Mouse (Mus musculus): ENCODE measurements around the gene Olfr1176. TPM values are rescaled to one million over a fixed set of nuclear protein-coding genes. Genes with fewer than 3 reads are reported as not detected.

Olfr1176 gene
- not detected for polyA plus RNA-seq (2014; fragmentation: Illumina TruSeq; extraction: RNeasy Lipid Tissue Mini Kit (QIAGEN cat#74804); ENCODE audit: low read depth, low replicate concordance)

DNA sequence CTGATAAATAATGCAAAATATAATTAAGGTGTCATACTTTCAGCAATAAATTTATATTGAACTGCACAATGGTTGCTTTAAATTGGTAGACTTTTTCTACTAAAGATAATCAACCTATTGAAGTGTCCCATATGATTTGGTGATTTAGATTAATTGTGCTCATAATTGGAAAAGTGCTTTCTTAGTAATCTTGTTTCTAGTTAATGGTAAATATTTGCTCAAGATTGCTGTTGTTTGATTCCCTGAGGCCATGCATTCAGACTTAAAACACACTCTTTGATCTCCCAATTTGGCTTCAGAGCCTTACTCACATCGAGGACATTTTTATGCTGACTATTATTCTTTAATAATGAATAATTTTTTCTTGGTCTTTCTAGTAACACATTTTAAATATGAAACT is at the start of gene Olfr1176:
Gene Olfr1176, plus strand, starts transcription at position 301 of the 400 bp plus-strand sequence.

DNA sequence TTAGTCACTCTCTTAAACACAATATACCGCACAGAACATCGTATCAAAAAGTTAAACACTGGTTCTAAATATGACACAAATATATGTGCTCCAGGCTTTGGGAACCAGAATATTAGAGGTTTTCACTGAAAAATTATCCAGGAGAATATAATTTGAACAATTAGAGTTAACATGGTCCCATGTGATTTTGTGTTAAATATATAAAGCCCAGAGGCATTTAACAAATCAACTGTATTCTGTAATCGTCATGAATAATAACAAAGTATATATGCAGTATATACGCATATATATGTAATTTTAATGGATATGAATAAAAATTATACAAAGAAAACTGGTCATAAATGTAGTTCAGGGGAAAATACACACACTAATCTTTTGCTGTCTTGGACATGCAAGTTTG is 21.5 kb upstream of the Olfr1176 start, which contains the start of gene Olfr1174-ps:
Gene Olfr1174-ps, minus strand, starts transcription at position 101 of the 400 bp plus-strand sequence.

DNA sequence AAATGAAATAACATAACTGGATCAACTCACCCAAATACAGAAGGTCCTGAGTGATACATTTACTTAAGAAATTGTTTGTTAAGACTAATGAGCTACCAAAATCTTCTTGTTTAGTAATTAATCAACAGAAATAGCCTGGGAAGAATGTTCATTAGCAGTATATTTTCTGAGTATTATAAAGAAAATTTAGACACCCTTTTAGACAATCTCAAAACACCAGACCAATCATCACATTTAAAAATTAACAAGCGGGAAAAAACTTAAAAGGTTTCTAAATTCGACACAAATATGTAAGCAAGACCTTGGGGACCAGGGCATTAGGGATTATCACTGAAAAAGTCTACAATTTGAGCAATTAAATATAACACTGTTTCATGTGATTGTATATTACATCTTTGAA is 9.4 kb upstream of the Olfr1176 start, which contains the start of gene Olfr1175-ps:
Gene Olfr1175-ps, minus strand, starts transcription at position 101 of the 400 bp plus-strand sequence.

DNA sequence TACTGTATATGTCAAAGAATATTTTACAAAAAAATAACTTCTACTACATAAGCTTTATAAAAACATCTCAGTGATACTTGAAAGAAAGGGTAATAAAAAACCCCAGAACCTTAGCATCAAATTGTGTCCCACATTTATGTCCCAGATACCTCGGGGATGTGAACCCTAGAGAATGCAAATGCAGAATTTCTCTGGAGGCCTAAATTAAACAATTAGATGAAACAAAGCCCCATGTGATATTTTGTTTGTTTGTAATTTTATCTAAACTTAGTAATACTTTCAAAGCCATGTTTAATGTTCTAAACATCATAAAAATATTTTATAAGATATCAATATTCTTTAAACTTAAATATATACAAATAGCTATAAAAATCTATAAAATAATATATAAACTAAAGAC is 9.9 kb downstream of the Olfr1176 start, which contains the start of gene Olfr1177-ps:
Gene Olfr1177-ps, minus strand, starts transcription at position 101 of the 400 bp plus-strand sequence.

DNA sequence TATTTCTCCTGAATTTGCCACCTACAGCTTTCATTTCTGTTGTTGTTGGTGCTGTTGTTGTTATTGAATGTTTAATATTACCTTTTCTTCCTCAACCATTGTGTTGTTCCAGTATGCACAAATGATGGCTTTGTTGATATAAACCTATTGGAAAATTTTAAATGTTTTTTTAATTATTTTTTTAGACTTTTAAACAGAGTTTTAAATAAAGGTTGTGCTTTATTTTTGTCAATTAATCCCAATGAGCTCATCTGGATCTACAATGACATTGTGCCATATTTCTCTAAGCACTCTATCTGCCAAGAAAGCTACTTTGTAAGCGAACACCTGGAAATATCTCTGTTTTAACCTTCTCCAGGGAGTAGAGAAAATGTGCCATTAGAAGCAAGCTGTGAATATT is 50.2 kb downstream of the Olfr1176 start, which contains the start of gene Olfr1178:
Gene Olfr1178, plus strand, starts transcription at position 301 of the 400 bp plus-strand sequence.

Other genes starting within 250 kb of the Olfr1176 start
- not detected for gene Olfr1164, start 242.8 kb upstream of the Olfr1176 start, polyA plus RNA-seq (2014; fragmentation: Illumina TruSeq; extraction: RNeasy Lipid Tissue Mini Kit (QIAGEN cat#74804); ENCODE audit: low read depth, low replicate concordance)
- gene Olfr1166, start 208.4 kb upstream of the Olfr1176 start, polyA plus RNA-seq (2014; fragmentation: Illumina TruSeq; extraction: RNeasy Lipid Tissue Mini Kit (QIAGEN cat#74804); ENCODE audit: low read depth, low replicate concordance) = not detected
- not detected for gene Olfr1167, start 181.5 kb upstream of the Olfr1176 start, polyA plus RNA-seq (2014; fragmentation: Illumina TruSeq; extraction: RNeasy Lipid Tissue Mini Kit (QIAGEN cat#74804); ENCODE audit: low read depth, low replicate concordance)
- gene Olfr1168, start 154.8 kb upstream of the Olfr1176 start, polyA plus RNA-seq (2014; fragmentation: Illumina TruSeq; extraction: RNeasy Lipid Tissue Mini Kit (QIAGEN cat#74804); ENCODE audit: low read depth, low replicate concordance) = not detected
- not detected for gene Olfr1170, start 108.4 kb upstream of the Olfr1176 start, polyA plus RNA-seq (2014; fragmentation: Illumina TruSeq; extraction: RNeasy Lipid Tissue Mini Kit (QIAGEN cat#74804); ENCODE audit: low read depth, low replicate concordance)
- gene Olfr1173, start 56.8 kb upstream of the Olfr1176 start, polyA plus RNA-seq (2014; fragmentation: Illumina TruSeq; extraction: RNeasy Lipid Tissue Mini Kit (QIAGEN cat#74804); ENCODE audit: low read depth, low replicate concordance) = not detected
- gene Olfr1174-ps, start 21.6 kb upstream of the Olfr1176 start, polyA plus RNA-seq (2014; fragmentation: Illumina TruSeq; extraction: RNeasy Lipid Tissue Mini Kit (QIAGEN cat#74804); ENCODE audit: low read depth, low replicate concordance) = not detected
- not detected for gene Olfr1175-ps, start 9.5 kb upstream of the Olfr1176 start, polyA plus RNA-seq (2014; fragmentation: Illumina TruSeq; extraction: RNeasy Lipid Tissue Mini Kit (QIAGEN cat#74804); ENCODE audit: low read depth, low replicate concordance)
- gene Olfr1177-ps, start 9.8 kb downstream of the Olfr1176 start, polyA plus RNA-seq (2014; fragmentation: Illumina TruSeq; extraction: RNeasy Lipid Tissue Mini Kit (QIAGEN cat#74804); ENCODE audit: low read depth, low replicate concordance) = not detected
- gene Olfr1178, start 50.3 kb downstream of the Olfr1176 start, polyA plus RNA-seq (2014; fragmentation: Illumina TruSeq; extraction: RNeasy Lipid Tissue Mini Kit (QIAGEN cat#74804); ENCODE audit: low read depth, low replicate concordance) = not detected
- gene Olfr1179, start 69.7 kb downstream of the Olfr1176 start, polyA plus RNA-seq (2014; fragmentation: Illumina TruSeq; extraction: RNeasy Lipid Tissue Mini Kit (QIAGEN cat#74804); ENCODE audit: low read depth, low replicate concordance) = not detected
- gene Olfr1180, start 82.4 kb downstream of the Olfr1176 start, polyA plus RNA-seq (2014; fragmentation: Illumina TruSeq; extraction: RNeasy Lipid Tissue Mini Kit (QIAGEN cat#74804); ENCODE audit: low read depth, low replicate concordance) = not detected
- not detected for gene Olfr1181, start 89.5 kb downstream of the Olfr1176 start, polyA plus RNA-seq (2014; fragmentation: Illumina TruSeq; extraction: RNeasy Lipid Tissue Mini Kit (QIAGEN cat#74804); ENCODE audit: low read depth, low replicate concordance)
- gene Gm13757, start 112.4 kb downstream of the Olfr1176 start, polyA plus RNA-seq (2014; fragmentation: Illumina TruSeq; extraction: RNeasy Lipid Tissue Mini Kit (QIAGEN cat#74804); ENCODE audit: low read depth, low replicate concordance) = not detected
- 0.03 TPM for gene Olfr1183, start 118.1 kb downstream of the Olfr1176 start, polyA plus RNA-seq (2014; fragmentation: Illumina TruSeq; extraction: RNeasy Lipid Tissue Mini Kit (QIAGEN cat#74804); ENCODE audit: low read depth, low replicate concordance)
- gene Olfr1184, start 146.9 kb downstream of the Olfr1176 start, polyA plus RNA-seq (2014; fragmentation: Illumina TruSeq; extraction: RNeasy Lipid Tissue Mini Kit (QIAGEN cat#74804); ENCODE audit: low read depth, low replicate concordance) = not detected
- gene Olfr1185-ps1, start 156.6 kb downstream of the Olfr1176 start, polyA plus RNA-seq (2014; fragmentation: Illumina TruSeq; extraction: RNeasy Lipid Tissue Mini Kit (QIAGEN cat#74804); ENCODE audit: low read depth, low replicate concordance) = not detected
- gene Olfr1186, start 181.8 kb downstream of the Olfr1176 start, polyA plus RNA-seq (2014; fragmentation: Illumina TruSeq; extraction: RNeasy Lipid Tissue Mini Kit (QIAGEN cat#74804); ENCODE audit: low read depth, low replicate concordance) = not detected
- not detected for gene Olfr1188, start 220.2 kb downstream of the Olfr1176 start, polyA plus RNA-seq (2014; fragmentation: Illumina TruSeq; extraction: RNeasy Lipid Tissue Mini Kit (QIAGEN cat#74804); ENCODE audit: low read depth, low replicate concordance)
- not detected for gene Olfr1189, start 249.7 kb downstream of the Olfr1176 start, polyA plus RNA-seq (2014; fragmentation: Illumina TruSeq; extraction: RNeasy Lipid Tissue Mini Kit (QIAGEN cat#74804); ENCODE audit: low read depth, low replicate concordance)

All from testis, adult 10 weeks (tissue).